Mouse (Mus musculus): Measurements from ENCODE around the gene C1qb.

C1qb gene

DNA sequence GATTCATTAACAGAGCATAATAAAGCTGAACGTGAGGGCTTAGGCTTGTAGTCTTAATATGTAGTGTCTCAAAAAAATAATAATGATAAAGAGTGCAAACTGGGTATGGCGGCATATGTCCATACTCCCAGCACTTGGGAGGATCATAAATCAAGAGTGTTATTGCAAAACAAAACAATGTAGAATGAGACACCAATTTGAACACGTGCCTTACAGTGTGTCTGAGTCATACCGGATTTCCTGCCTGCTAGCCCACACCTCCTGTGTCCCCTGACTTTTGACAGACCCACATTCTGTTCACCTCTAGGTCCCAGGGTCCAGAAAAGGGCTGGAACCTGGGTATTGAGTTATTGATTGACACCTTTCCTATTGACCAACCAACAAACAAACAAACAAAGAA lies 44.0 kb downstream of the C1qb start:
- DNase-seq, result no peak

GRCm38 (mm10) chr4:136841056-136841455 lies 44.9 kb downstream of the C1qb start:
- peak; percentile 82 for DNase-seq

GRCm38 (mm10) chr4:136838462-136838861 lies 47.5 kb downstream of the C1qb start:
- no peak for DNase-seq

- DNase-seq, result no peak
Measured at GRCm38 (mm10) chr4:136838026-136838425, 48.0 kb downstream of the C1qb start.

- peak; percentile 42 for DNase-seq
Measured at GRCm38 (mm10) chr4:136836387-136836931, 49.5 kb downstream of the C1qb start.

- DNase-seq, result peak; percentile 82
Measured at GRCm38 (mm10) chr4:136835621-136836386, 50.2 kb downstream of the C1qb start, which contains the start of gene Ephb2. Gene Ephb2 (minus strand): TSS chr4:136835988.

GRCm38 (mm10) chr4:136834815-136835620 lies 51.0 kb downstream of the C1qb start:
- DNase-seq, result peak; percentile 58

GRCm38 (mm10) chr4:136834439-136834814 lies 51.6 kb downstream of the C1qb start:
- no peak for DNase-seq

- DNase-seq, result no peak
Measured at GRCm38 (mm10) chr4:136833619-136834351, 52.2 kb downstream of the C1qb start.

DNA sequence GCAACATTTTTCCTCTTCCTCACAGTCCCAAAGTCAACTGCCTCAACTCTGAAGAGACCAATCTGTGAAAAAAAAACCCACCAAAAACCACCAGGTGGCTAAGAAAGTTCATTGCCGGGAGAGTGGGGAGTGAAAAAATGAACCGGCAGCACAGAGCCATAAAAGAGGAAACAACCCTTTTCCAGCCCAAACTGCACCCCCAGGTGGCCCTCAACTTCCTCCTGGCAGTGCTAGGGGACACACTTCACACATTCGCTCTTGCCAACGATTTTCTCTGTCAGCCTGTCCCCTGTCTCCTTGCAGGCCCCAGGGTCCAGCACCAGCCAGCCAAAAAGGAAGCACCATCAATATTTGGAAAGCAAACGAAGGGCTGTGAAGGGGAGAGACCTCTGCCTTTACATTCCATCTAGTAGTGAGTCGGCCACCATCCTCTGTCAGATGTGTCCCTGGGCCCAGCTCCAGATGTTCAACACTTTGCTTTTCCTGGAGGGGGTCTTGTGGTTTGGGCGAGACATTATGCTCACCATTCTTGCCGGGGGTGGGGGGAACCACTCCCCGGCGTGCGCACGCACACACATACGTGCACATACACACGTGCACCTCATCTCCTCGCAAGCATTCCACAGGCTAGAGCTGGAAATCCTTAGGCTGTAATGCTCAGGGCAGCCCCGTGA lies 53.3 kb downstream of the C1qb start:
- DNase-seq, result no peak

- no peak for DNase-seq
Measured at GRCm38 (mm10) chr4:136830272-136830823, 55.6 kb downstream of the C1qb start.
